Mouse (Mus musculus) liver, embryonic 11.5 days (tissue): Measurements from ENCODE around the gene Slc7a11. TPM values are rescaled to one million over a fixed set of nuclear protein-coding genes. Genes with fewer than 3 reads are reported as not detected.

ENCODE experiments used
- ATAC-seq: fragments of 200-750 bp; cut with Nextera tagmentation; replicated peaks from 2 replicates; pipeline ENCODE4 v1.8.0; 2017; ENCODE audit warnings: moderate number of reproducible peaks, mild to moderate bottlenecking, moderate TSS enrichment, moderate library complexity; ENCODE audit not compliant: low FRiP score
- DNase-seq: peaks from one replicate; pipeline ENCODE4 v3.0.0-alpha.2; 2017; ENCODE audit warnings: low spot score
- H3K27ac ChIP-seq: fragments of 300-500 bp; sonication (generic); 2 replicates; pipeline ENCODE4 v1.5.1; 2014; ENCODE audit warnings: mild to moderate bottlenecking, low read depth, low read length, control low read depth
- H3K27me3 ChIP-seq: fragments of 300-500 bp; sonication (generic); replicated peaks from 2 replicates; pipeline ENCODE4 v1.6.1; 2014; ENCODE audit warnings: low read length, mixed read lengths; ENCODE audit not compliant: control insufficient read depth, insufficient read depth
- H3K36me3 ChIP-seq: fragments of 300-500 bp; sonication (generic); 2 replicates; pipeline ENCODE4 v1.6.1; 2014; ENCODE audit warnings: mild to moderate bottlenecking, low read length, moderate library complexity, mixed read lengths; ENCODE audit not compliant: control insufficient read depth, insufficient read depth
- H3K4me1 ChIP-seq: fragments of 300-500 bp; sonication (generic); replicated peaks from 2 replicates; pipeline ENCODE4 v1.6.1; 2014; ENCODE audit warnings: low read length, mixed read lengths; ENCODE audit not compliant: control insufficient read depth, insufficient read depth
- H3K4me2 ChIP-seq: fragments of 300-500 bp; sonication (generic); 2 replicates; pipeline ENCODE4 v1.6.1; 2014; ENCODE audit warnings: mild to moderate bottlenecking, control low read depth, moderate library complexity
- H3K4me3 ChIP-seq: fragments of 300-500 bp; sonication (generic); 2 replicates; pipeline ENCODE4 v1.5.1; 2014; ENCODE audit warnings: low read depth, low read length, control low read depth
- H3K9ac ChIP-seq: fragments of 300-500 bp; sonication (generic); 2 replicates; pipeline ENCODE4 v1.6.1; 2014; ENCODE audit warnings: low read depth, low read length, control low read depth
- H3K9me3 ChIP-seq: fragments of 300-500 bp; sonication (generic); 2 replicates; pipeline ENCODE4 v1.6.1; 2016; ENCODE audit warnings: low read length, inconsistent platforms, mixed read lengths; ENCODE audit not compliant: control insufficient read depth
- WGBS: fragments of 180-500 bp; shearing (Covaris S2); extraction: QIAGEN DNeasy Blood & Tissue Kit; methylation state at CpG from one replicate; pipeline ENCODE4 v1.1.7; 2014; 5-methylcytosine and 5-hydroxymethylcytosine counted together
- polyA plus RNA-seq: library from polyadenylated mRNA; unstranded; fragments of >200 nt; fragmentation: Nextera tagmentation; extraction: Ambion mirVana; gene quantifications from 2 replicates; pipeline ENCODE4 v1.2.1, GENCODE M21; 2014

Gene Slc7a11
- polyA plus RNA-seq, 1 experiment from 2014 or later = 0.64 TPM

GRCm38 (mm10) chr3:50430811-50431210, 12.6 kb downstream of the Slc7a11 start:
- Histone ChIP-seq H3K9me3 (no peaks in the 10 kb centered on the region), H3K4me3 (no peak overlapping the region), H3K36me3 (no peaks in the 10 kb centered on the region), H3K27me3 (no peaks in the 10 kb centered on the region), H3K4me1 (no peaks in the 10 kb centered on the region), H3K27ac (no peak overlapping the region), H3K9ac (no peak overlapping the region), H3K4me2 (no peak overlapping the region)
- WGBS = 81% methylated on average over 8 of the region's 8 CpGs
- DNase-seq (no peak), ATAC-seq (no peak)

GRCm38 (mm10) chr3:50421480-50422277, 21.7 kb downstream of the Slc7a11 start:
- Histone ChIP-seq H3K9ac (no peak overlapping the region), H3K27ac (no peak overlapping the region), H3K4me2 (no peak overlapping the region), H3K4me3 (no peak overlapping the region), H3K27me3 (no peaks in the 10 kb centered on the region), H3K36me3 (no peaks in the 10 kb centered on the region), H3K4me1 (no peaks in the 10 kb centered on the region), H3K9me3 (no peaks in the 10 kb centered on the region)
- ATAC-seq = no peak
- DNase-seq = no peak
- whole genome bisulfite sequencing = 74% methylated on average over 8 of the region's 8 CpGs

- no peaks in the 10 kb centered on the region for H3K36me3 ChIP-seq
- no peak overlapping the region for H3K4me2 ChIP-seq
- DNase-seq = no peak
- no peaks in the 10 kb centered on the region for H3K9me3 ChIP-seq
- H3K27ac ChIP-seq = no peak overlapping the region
- no peaks in the 10 kb centered on the region for H3K4me1 ChIP-seq
- no peaks in the 10 kb centered on the region for H3K27me3 ChIP-seq
- H3K4me3 ChIP-seq = no peak overlapping the region
- no peak for ATAC-seq
- no peak overlapping the region for H3K9ac ChIP-seq
- 75% methylated on average over 3 of the region's 3 CpGs for WGBS
Measured at GRCm38 (mm10) chr3:50419161-50419560, 24.3 kb downstream of the Slc7a11 start.

GRCm38 (mm10) chr3:50406771-50407170, 36.6 kb downstream of the Slc7a11 start:
- Histone ChIP-seq H3K27me3 (no peaks in the 10 kb centered on the region), H3K4me3 (no peak overlapping the region), H3K36me3 (no peaks in the 10 kb centered on the region), H3K9me3 (no peaks in the 10 kb centered on the region), H3K9ac (no peak overlapping the region), H3K4me1 (no peaks in the 10 kb centered on the region), H3K27ac (no peak overlapping the region), H3K4me2 (no peak overlapping the region)
- ATAC-seq = no peak
- 55% methylated on average over 2 of the region's 2 CpGs for WGBS
- DNase-seq = no peak

- no peak for DNase-seq
- 61% methylated on average over 3 of the region's 3 CpGs for WGBS
Measured at GRCm38 (mm10) chr3:50405915-50406314, 37.5 kb downstream of the Slc7a11 start.

GRCm38 (mm10) chr3:50388786-50389185, 54.6 kb downstream of the Slc7a11 start:
- no peaks in the 10 kb centered on the region for H3K36me3 ChIP-seq
- H3K9me3 ChIP-seq = no peaks in the 10 kb centered on the region
- DNase-seq (no peak), ATAC-seq (no peak)
- H3K9ac ChIP-seq = no peak overlapping the region
- WGBS = 79% methylated on average over 6 of the region's 6 CpGs
- no peak overlapping the region for H3K4me2 ChIP-seq
- H3K27ac ChIP-seq = no peak overlapping the region
- H3K4me1 ChIP-seq = no peaks in the 10 kb centered on the region
- no peaks in the 10 kb centered on the region for H3K27me3 ChIP-seq
- H3K4me3 ChIP-seq = no peak overlapping the region

More at GRCm38 (mm10) chr3:50405915-50406314, 37.5 kb downstream of the Slc7a11 start:
- H3K27ac ChIP-seq = no peak overlapping the region
- no peaks in the 10 kb centered on the region for H3K36me3 ChIP-seq
- no peak for ATAC-seq
- H3K27me3 ChIP-seq = no peaks in the 10 kb centered on the region
- no peaks in the 10 kb centered on the region for H3K9me3 ChIP-seq
- no peak overlapping the region for H3K4me2 ChIP-seq
- no peak overlapping the region for H3K9ac ChIP-seq
- H3K4me1 ChIP-seq = no peaks in the 10 kb centered on the region
- no peak overlapping the region for H3K4me3 ChIP-seq

GRCm38 (mm10) chr3:50388288-50388687, 55.1 kb downstream of the Slc7a11 start:
- 21% methylated on average over 9 of the region's 9 CpGs for WGBS
- Histone ChIP-seq H3K4me1 (no peaks in the 10 kb centered on the region), H3K4me2 (no peak overlapping the region), H3K9me3 (no peaks in the 10 kb centered on the region), H3K27ac (no peak overlapping the region), H3K27me3 (no peaks in the 10 kb centered on the region), H3K36me3 (no peaks in the 10 kb centered on the region), H3K4me3 (no peak overlapping the region), H3K9ac (no peak overlapping the region)
- no peak for DNase-seq
- ATAC-seq = no peak

GRCm38 (mm10) chr3:50387280-50387679, 56.1 kb downstream of the Slc7a11 start:
- Histone ChIP-seq H3K4me2 (no peak overlapping the region), H3K9ac (no peak overlapping the region), H3K36me3 (no peaks in the 10 kb centered on the region), H3K27ac (no peak overlapping the region), H3K4me1 (peaks cover 2% of the 10 kb centered on the region), H3K27me3 (no peaks in the 10 kb centered on the region), H3K4me3 (no peak overlapping the region), H3K9me3 (no peaks in the 10 kb centered on the region)
- 54% methylated on average over 4 of the region's 4 CpGs for WGBS
- no peak for ATAC-seq
- DNase-seq = no peak

GRCm38 (mm10) chr3:50386561-50387221, 56.7 kb downstream of the Slc7a11 start:
- Histone ChIP-seq H3K27ac (no peak overlapping the region), H3K9ac (no peak overlapping the region), H3K36me3 (no peaks in the 10 kb centered on the region), H3K9me3 (no peaks in the 10 kb centered on the region), H3K27me3 (no peaks in the 10 kb centered on the region), H3K4me1 (peaks cover 2% of the 10 kb centered on the region), H3K4me3 (no peak overlapping the region), H3K4me2 (no peak overlapping the region)
- WGBS = 80% methylated on average over 5 of the region's 5 CpGs
- DNase-seq (no peak), ATAC-seq (no peak)
